Mouse (Mus musculus) kidney, adult 2 months (tissue): ENCODE measurements around the gene Zswim4. TPM values are rescaled to one million over a fixed set of nuclear protein-coding genes. Genes with fewer than 3 reads are reported as not detected.

Experiments
- DNase-seq: peaks from one replicate; pipeline ENCODE4 v3.0.0; 2021
- H3K27ac ChIP-seq: fragments of 200-500 bp; 2 replicates; pipeline ENCODE4 v1.5.1; 2012; ENCODE audit warnings: low read depth, low read length, control low read depth, inconsistent platforms; ENCODE audit not compliant: insufficient read depth
- H3K27me3 ChIP-seq: fragments of 200-500 bp; replicated peaks from 2 replicates; pipeline ENCODE4 v1.6.1; 2012; ENCODE audit warnings: mild to moderate bottlenecking, moderate library complexity, low read length, inconsistent platforms; ENCODE audit not compliant: control insufficient read depth, insufficient read depth
- H3K36me3 ChIP-seq: fragments of 200-500 bp; 2 replicates; pipeline ENCODE4 v1.6.1; 2012; ENCODE audit warnings: mild to moderate bottlenecking, moderate library complexity, low read length, inconsistent platforms; ENCODE audit not compliant: control insufficient read depth, insufficient read depth
- H3K4me1 ChIP-seq: fragments of 200-500 bp; 2 replicates; pipeline ENCODE4 v1.6.1; 2011; ENCODE audit warnings: low read length; ENCODE audit not compliant: control insufficient read depth, insufficient read depth
- H3K4me3 ChIP-seq: fragments of 200-500 bp; 2 replicates; pipeline ENCODE4 v1.5.1; 2011; ENCODE audit warnings: mild to moderate bottlenecking, low read depth, low read length, control low read depth; ENCODE audit not compliant: insufficient read depth
- CTCF ChIP-seq: fragments of 200-500 bp; conservative IDR thresholded peaks from 2 replicates; pipeline ENCODE4 v1.5.1; 2011; ENCODE audit warnings: low read depth, mild to moderate bottlenecking, control low read depth, low read length, moderate library complexity, mixed read lengths; ENCODE audit not compliant: insufficient read depth, insufficient read length
- POLR2A ChIP-seq: fragments of 200-500 bp; IDR thresholded peaks from one replicate; pipeline ENCODE4 v1.6.1; 2011; ENCODE audit warnings: low read depth, low read length, control low read depth
- WGBS: fragments of 180-500 bp; shearing (Covaris S2); methylation state at CpG from one replicate; pipeline ENCODE4 v1.1.7; 2018; 5-methylcytosine and 5-hydroxymethylcytosine counted together
- polyA plus RNA-seq: library from polyadenylated mRNA; depleted of rRNA; stranded (reverse); fragments of >200 nt; gene quantifications from 2 replicates; pipeline ENCODE4 v1.2.3, GENCODE M21; 2012

Zswim4 gene
- polyA plus RNA-seq, 1 experiment, result 9.2 TPM

DNA sequence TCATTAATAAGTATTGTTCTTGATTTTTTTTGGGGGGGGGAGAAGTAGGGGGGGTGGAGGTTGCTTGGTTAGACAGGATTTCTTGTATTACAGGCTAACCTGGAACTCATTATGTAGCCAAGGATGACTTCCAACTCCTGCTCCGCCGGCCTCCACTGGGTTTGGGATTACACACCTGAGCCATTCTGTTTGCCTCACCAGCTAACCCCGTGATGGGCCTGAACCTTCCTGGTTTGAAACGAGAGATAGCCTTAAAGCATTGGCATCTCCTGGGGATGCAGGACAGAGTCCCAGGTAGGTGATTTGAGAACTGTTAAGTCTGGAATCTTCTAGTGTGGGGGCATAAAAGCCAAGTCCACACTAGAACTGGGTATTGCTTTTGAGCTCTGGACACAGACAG, 43.7 kb downstream of the Zswim4 start:
- no peak overlapping the region for H3K4me3 ChIP-seq
- no peaks in the 10 kb centered on the region for H3K36me3 ChIP-seq
- no peak overlapping the region for H3K27ac ChIP-seq
- no peaks in the 10 kb centered on the region for H3K4me1 ChIP-seq
- no peak for DNase-seq
- no peak for TF ChIP-seq POLR2A
- no peak for TF ChIP-seq CTCF
- no peaks in the 10 kb centered on the region for H3K27me3 ChIP-seq
- 83% methylated on average over 4 of the region's 4 CpGs for WGBS

DNA sequence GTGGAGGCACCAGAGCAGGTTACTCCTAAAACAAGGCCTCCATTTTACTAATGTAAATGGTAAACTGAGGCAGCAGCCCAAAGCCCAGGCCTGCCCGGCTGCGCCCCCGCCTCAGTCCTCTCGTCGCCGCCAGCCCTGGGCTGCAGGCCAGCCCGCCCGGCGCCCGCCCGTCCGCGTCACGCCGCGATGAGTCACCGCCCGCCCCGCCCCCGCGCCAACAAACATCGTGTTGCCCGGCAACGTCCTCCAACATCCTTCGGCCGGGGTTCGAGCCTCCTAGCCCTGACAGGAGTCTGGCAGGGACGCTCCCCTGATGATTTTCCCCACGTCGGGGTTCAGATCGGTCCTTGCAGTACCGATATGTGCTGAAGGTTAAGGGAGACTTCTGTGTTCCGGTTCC, 44.3 kb downstream of the Zswim4 start:
- peak overlapping the region; percentile 90 for H3K27ac ChIP-seq
- peak overlapping the region; percentile 36 for H3K4me3 ChIP-seq
- WGBS, result 7% methylated on average over 33 of the region's 33 CpGs
- peak; percentile 77 for DNase-seq
- no peak for TF ChIP-seq CTCF
- no peak for TF ChIP-seq POLR2A
- no peaks in the 10 kb centered on the region for H3K4me1 ChIP-seq
- no peaks in the 10 kb centered on the region for H3K27me3 ChIP-seq
- no peaks in the 10 kb centered on the region for H3K36me3 ChIP-seq

DNA sequence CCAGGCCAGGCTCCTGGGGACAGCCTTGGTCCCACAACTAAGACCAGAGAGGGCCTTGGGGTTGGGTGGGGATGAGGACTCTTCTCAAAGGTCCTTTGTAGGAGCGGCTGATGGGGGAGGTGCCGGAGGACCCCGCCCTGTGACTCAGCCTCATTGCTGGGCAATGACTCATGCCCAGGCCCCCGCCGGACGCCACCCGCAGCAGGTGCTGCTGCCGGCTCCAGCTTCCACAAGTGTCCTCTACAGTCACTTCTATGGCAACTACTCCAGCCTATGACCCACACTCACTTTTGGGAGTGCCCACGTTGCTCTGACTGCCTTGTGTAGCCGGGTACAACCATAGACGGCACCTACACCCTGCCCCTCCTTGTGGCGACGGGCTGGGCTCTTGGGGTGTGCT, 44.8 kb downstream of the Zswim4 start:
- H3K4me1 ChIP-seq, result no peaks in the 10 kb centered on the region
- H3K36me3 ChIP-seq, result no peaks in the 10 kb centered on the region
- H3K4me3 ChIP-seq, result peak overlapping the region; percentile 36
- no peaks in the 10 kb centered on the region for H3K27me3 ChIP-seq
- H3K27ac ChIP-seq, result peak overlapping the region; percentile 90
- TF ChIP-seq CTCF (no peak), POLR2A (peak; percentile 3)
- 37% methylated on average over 13 of the region's 13 CpGs for WGBS
- peak; percentile 78 for DNase-seq

DNA sequence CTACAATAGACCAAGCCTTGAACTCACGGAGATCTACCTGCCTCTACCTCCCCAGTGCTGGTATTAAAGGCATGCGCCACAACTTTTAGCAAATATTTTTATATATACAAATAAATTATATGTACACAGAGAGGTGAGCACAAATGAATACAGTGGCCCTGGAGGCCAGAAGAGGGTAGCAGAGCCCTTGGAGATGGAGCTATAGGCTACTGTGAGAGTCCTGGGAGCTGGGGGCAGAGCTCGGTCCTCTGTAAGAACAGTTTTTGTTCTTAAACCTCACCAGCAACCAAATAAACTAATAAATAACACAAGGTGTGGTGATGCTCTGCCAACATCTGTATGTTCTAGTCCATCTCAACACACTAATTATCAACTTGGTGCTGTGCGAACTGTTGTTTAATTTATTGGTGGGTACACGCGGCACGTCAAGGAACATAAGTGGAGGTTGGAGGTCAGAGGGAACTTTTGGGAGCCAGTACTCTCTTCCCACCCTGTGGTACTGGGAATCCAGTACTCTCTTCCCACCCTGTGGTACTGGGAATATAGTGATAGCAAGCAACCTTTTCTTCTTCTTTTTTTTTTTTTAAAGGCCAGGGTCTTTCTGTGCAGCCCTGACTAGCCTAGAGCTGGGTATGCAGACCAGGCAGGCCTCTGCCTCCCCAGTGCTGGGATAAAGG, 46.5 kb downstream of the Zswim4 start:
- DNase-seq, result no peak
- no peak overlapping the region for H3K4me3 ChIP-seq
- TF ChIP-seq POLR2A (no peak), CTCF (no peak)
- no peaks in the 10 kb centered on the region for H3K27me3 ChIP-seq
- H3K27ac ChIP-seq, result no peak overlapping the region
- WGBS, result 93% methylated on average over 7 of the region's 7 CpGs
- no peaks in the 10 kb centered on the region for H3K4me1 ChIP-seq
- no peaks in the 10 kb centered on the region for H3K36me3 ChIP-seq

DNA sequence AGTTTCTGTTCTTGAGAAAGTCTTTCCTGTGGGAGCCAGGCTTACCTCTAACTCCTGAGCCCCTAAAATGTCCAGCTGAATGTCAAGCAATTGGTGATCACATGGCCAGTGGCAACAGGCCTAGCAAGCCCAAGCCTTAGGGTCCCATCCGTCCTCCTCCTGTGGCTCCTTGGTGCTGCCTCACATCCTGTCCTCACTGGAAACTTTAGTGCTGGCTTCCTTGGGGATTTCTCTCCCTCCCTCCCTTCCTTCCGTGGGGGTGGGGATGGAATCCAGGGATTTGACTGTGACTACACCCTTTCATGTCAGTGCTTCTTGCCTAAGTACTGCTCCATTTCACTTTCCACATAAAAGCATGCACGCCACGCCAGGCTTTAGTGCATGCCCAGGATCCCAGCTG, 47.3 kb downstream of the Zswim4 start:
- H3K27me3 ChIP-seq, result no peaks in the 10 kb centered on the region
- peak; percentile 89 for DNase-seq
- H3K27ac ChIP-seq, result peak overlapping the region; percentile 90
- no peaks in the 10 kb centered on the region for H3K36me3 ChIP-seq
- no peaks in the 10 kb centered on the region for H3K4me1 ChIP-seq
- H3K4me3 ChIP-seq, result no peak overlapping the region
- WGBS, result 56% methylated on average over 4 of the region's 4 CpGs
- TF ChIP-seq POLR2A (no peak), CTCF (no peak)

DNA sequence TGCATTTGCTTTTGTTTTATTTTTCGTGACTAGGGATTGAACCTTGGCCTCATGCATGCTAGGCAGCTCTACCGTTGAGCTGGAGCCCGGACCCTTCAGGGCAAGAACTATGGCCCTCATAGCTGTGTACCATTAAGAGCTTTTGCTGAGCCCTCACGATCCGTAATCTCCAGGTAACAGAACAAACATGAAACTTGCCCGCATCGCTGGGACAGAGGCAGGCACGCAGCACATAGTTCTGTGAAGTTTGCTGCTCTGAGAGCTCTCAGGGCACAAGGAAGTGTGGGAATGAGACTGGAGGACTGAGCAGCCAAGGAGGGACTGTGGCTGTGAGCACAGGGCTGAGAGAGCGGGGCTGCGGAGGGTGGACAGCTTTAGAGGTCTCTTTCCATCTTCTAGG, 48.2 kb downstream of the Zswim4 start:
- Histone ChIP-seq H3K27me3 (no peaks in the 10 kb centered on the region), H3K36me3 (no peaks in the 10 kb centered on the region), H3K4me1 (no peaks in the 10 kb centered on the region; the same call in 1 of the 2 replicates), H3K4me3 (no peak overlapping the region), H3K27ac (no peak overlapping the region)
- 67% methylated on average over 10 of the region's 10 CpGs for WGBS
- DNase-seq, result no peak
- TF ChIP-seq CTCF (no peak), POLR2A (no peak)

DNA sequence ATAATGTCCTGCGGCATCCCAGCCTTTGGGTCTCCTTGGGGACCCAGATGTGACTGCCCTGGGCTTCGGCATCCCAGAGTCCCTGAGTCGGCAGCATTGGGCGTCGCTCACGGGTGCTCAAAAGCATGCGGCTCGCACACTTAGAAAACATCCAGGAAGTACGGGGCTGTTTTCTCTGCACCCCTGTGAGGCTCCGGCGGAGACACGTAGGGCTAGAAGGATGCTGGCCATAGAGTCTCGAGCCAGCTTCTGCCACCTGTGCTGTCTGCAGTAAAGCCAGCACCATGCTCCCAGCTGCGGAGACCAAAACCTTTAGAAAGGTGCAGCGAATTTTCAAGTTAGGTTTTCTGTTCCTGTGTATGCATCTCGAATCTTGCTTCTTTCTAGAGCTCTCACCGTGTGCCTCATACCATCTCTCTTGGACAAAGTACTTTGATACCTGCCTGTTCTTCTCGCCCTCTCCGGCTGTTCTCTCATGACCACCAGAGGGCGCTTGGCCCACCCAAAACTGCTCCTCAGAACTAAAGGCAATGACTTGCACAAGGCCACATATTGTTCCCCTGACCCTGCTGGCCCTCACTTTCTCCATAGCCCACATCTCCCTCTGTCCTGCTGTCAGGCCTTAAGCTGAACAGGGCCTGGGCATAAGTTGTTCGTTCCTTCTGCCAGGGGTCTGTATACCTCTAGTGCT, 49.6 kb downstream of the Zswim4 start:
- H3K27me3 ChIP-seq, result no peaks in the 10 kb centered on the region
- peak overlapping the region; percentile 36 for H3K4me3 ChIP-seq
- WGBS, result 6% methylated on average over 21 of the region's 21 CpGs
- peak; percentile 76 for TF ChIP-seq CTCF
- TF ChIP-seq POLR2A, result no peak
- H3K27ac ChIP-seq, result peak overlapping the region; percentile 17; the same call in 1 of the 2 replicates
- H3K36me3 ChIP-seq, result no peaks in the 10 kb centered on the region
- no peaks in the 10 kb centered on the region; the same call in 1 of the 2 replicates for H3K4me1 ChIP-seq
- DNase-seq, result peak; percentile 78
